Mouse (Mus musculus) stomach, postnatal 0 days (tissue): ENCODE data around the gene Zfp36l2. TPM values are rescaled to one million over a fixed set of nuclear protein-coding genes. Genes with fewer than 3 reads are reported as not detected.
A peak's percentile ranks its signal among the peaks of the same experiment; 100 is the strongest.
"Not testable (repeated sequence)": the region's sequence is repeated elsewhere in the genome, so short reads cannot be mapped to it uniquely, and the experiment has no call there.

ENCODE experiments used
- ATAC-seq: fragments of 200-750 bp; cut with Nextera tagmentation; 2 replicates; pipeline ENCODE4 v1.8.0; 2017; ENCODE audit not compliant: low FRiP score, low TSS enrichment
- DNase-seq: peaks from one replicate; pipeline ENCODE4 v3.0.0-alpha.2; 2016; ENCODE audit warnings: low spot score
- H3K27ac ChIP-seq: fragments of 300-500 bp; sonication (generic); replicated peaks from 2 replicates; pipeline ENCODE4 v1.5.1; 2014; ENCODE audit warnings: mild to moderate bottlenecking, control low read depth
- H3K27me3 ChIP-seq: fragments of 300-500 bp; sonication (generic); 2 replicates; pipeline ENCODE4 v1.6.1; 2014; ENCODE audit warnings: low read length; ENCODE audit not compliant: control insufficient read depth, insufficient read depth
- H3K36me3 ChIP-seq: fragments of 300-500 bp; sonication (generic); 2 replicates; pipeline ENCODE4 v1.6.1; 2014; ENCODE audit warnings: low read length, mixed read lengths; ENCODE audit not compliant: control insufficient read depth, insufficient read depth
- H3K4me1 ChIP-seq: fragments of 300-500 bp; sonication (generic); replicated peaks from 2 replicates; pipeline ENCODE4 v1.6.1; 2014; ENCODE audit warnings: antibody characterized with exemption; ENCODE audit not compliant: control insufficient read depth, insufficient read depth
- H3K4me2 ChIP-seq: fragments of 300-500 bp; sonication (generic); replicated peaks from 2 replicates; pipeline ENCODE4 v1.6.1; 2014; ENCODE audit warnings: low read depth, mild to moderate bottlenecking, control low read depth, moderate library complexity
- H3K4me3 ChIP-seq: fragments of 300-500 bp; sonication (generic); 2 replicates; pipeline ENCODE4 v1.5.1; 2014; ENCODE audit warnings: low read depth, low read length, control low read depth
- H3K9ac ChIP-seq: fragments of 300-500 bp; sonication (generic); 2 replicates; pipeline ENCODE4 v1.6.1; 2014; ENCODE audit warnings: mild to moderate bottlenecking, low read length, control low read depth, mixed read lengths
- H3K9me3 ChIP-seq: fragments of 300-500 bp; sonication (generic); 2 replicates; pipeline ENCODE4 v1.6.1; 2016; ENCODE audit warnings: low read length; ENCODE audit not compliant: control insufficient read depth
- CTCF ChIP-seq: IDR thresholded peaks from 2 replicates; pipeline ENCODE4 v1.5.1; 2016; ENCODE audit warnings: antibody characterized with exemption, low read depth, mild to moderate bottlenecking, moderate library complexity
- EP300 ChIP-seq: optimal IDR thresholded peaks from 2 replicates; pipeline ENCODE3; 2016; ENCODE audit warnings: antibody characterized with exemption
- WGBS: fragments of 180-500 bp; shearing (Covaris S2); extraction: QIAGEN DNeasy Blood & Tissue Kit; methylation state at CpG from one replicate; pipeline ENCODE4 v1.1.7; 2014; 5-methylcytosine and 5-hydroxymethylcytosine counted together
- polyA plus RNA-seq: library from polyadenylated mRNA; unstranded; fragments of >200 nt; fragmentation: Nextera tagmentation; extraction: Ambion mirVana; gene quantifications from 2 replicates; pipeline ENCODE4 v1.2.1, GENCODE M21; 2015

The Zfp36l2 gene
- polyA plus RNA-seq, 1 experiment from 2014 or later: 18.3 TPM

DNA sequence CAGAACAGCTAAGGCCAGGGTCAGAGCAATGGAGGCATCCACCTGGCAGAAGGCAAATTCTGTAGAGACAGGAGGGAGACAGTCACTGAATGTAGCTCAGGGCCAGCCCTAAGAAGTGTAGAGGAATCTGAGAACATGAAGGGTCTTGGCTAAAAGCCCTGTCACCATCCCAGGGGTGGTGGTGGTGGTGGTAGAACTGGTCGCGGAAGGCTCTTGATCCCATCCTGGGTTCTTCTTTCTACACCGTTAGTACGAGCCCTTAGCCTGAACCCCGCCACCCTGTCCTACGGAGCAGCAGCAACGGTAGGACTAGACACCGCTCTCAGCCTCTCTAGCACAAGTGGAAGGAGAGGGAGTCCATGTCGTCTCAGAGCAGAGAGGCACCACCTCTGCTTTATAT lies 5.7 kb upstream of the Zfp36l2 start:
- ATAC-seq: no peak
- WGBS: 80% methylated on average over 9 of the region's 9 CpGs

DNA sequence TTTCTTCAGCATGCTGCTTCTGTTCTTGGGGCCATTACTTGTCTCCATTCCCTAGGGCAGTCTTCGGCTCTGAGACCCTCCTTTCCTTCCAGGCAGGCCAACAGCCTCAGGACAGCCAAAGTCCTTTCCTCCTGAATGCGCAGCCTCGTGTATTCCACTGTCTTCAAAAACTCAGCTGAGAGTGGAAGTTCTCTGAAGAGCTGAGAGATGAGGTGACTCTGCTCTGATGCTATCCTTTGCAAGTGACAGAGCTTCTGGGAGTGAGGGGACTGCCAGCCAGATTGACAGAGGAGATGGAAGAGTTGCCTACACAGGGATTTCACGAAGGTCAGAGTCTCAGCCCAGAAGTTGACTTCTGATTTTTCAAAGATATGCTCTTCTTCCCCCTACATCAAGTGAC lies 4.2 kb upstream of the Zfp36l2 start:
- no peak for TF ChIP-seq CTCF
- TF ChIP-seq EP300: no peak
- Histone ChIP-seq H3K9me3 (no peaks in the 10 kb centered on the region), H3K4me1 (peaks cover 9% of the 10 kb centered on the region), H3K9ac (no peak overlapping the region), H3K4me3 (no peak overlapping the region), H3K36me3 (peaks cover 6% of the 10 kb centered on the region; the same call in 1 of the 2 replicates), H3K4me2 (no peak overlapping the region), H3K27me3 (no peaks in the 10 kb centered on the region), H3K27ac (peak overlapping the region; percentile 30; the same call in 1 of the 2 replicates)
- 82% methylated on average over 4 of the region's 4 CpGs for WGBS
- ATAC-seq (no peak), DNase-seq (no peak)

More for the DNA sequence above, 5.7 kb upstream of the Zfp36l2 start:
- peak; percentile 12 for DNase-seq
- Histone ChIP-seq H3K4me2 (no peak overlapping the region), H3K9me3 (no peaks in the 10 kb centered on the region), H3K27ac (no peak overlapping the region; the same call in 1 of the 2 replicates), H3K4me3 (no peak overlapping the region), H3K27me3 (no peaks in the 10 kb centered on the region), H3K4me1 (peaks cover 9% of the 10 kb centered on the region), H3K9ac (no peak overlapping the region), H3K36me3 (peaks cover 6% of the 10 kb centered on the region; the same call in 1 of the 2 replicates)
- TF ChIP-seq CTCF: no peak
- TF ChIP-seq EP300: no peak

DNA sequence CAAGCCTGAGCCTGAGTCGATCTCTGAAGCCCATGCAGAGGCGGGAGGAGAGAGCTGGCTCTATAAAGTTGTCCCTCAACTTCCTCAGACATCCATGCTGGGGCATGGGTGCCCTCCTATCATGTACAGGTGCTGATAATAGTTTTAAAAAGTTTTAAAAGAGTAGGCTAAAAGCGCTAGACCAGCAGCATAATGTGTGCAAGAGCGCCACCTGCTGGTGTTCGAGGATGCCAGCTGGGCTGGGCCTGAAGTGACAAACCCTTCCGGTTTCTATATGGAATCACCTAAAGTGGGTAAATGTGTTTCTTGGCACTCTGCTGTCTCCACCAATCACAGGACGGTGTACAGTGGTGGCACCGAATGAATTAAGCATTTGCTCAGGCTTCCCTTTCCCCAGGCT lies 3.1 kb upstream of the Zfp36l2 start:
- Histone ChIP-seq H3K4me1 (peaks cover 9% of the 10 kb centered on the region), H3K27ac (no peak overlapping the region), H3K4me2 (no peak overlapping the region), H3K36me3 (peaks cover 15% of the 10 kb centered on the region), H3K9me3 (no peaks in the 10 kb centered on the region), H3K4me3 (no peak overlapping the region), H3K27me3 (no peaks in the 10 kb centered on the region), H3K9ac (no peak overlapping the region)
- TF ChIP-seq CTCF (peak; percentile 96), EP300 (no peak)
- WGBS: 20% methylated on average over 8 of the region's 8 CpGs
- ATAC-seq (no peak), DNase-seq (peak; percentile 89)

DNA sequence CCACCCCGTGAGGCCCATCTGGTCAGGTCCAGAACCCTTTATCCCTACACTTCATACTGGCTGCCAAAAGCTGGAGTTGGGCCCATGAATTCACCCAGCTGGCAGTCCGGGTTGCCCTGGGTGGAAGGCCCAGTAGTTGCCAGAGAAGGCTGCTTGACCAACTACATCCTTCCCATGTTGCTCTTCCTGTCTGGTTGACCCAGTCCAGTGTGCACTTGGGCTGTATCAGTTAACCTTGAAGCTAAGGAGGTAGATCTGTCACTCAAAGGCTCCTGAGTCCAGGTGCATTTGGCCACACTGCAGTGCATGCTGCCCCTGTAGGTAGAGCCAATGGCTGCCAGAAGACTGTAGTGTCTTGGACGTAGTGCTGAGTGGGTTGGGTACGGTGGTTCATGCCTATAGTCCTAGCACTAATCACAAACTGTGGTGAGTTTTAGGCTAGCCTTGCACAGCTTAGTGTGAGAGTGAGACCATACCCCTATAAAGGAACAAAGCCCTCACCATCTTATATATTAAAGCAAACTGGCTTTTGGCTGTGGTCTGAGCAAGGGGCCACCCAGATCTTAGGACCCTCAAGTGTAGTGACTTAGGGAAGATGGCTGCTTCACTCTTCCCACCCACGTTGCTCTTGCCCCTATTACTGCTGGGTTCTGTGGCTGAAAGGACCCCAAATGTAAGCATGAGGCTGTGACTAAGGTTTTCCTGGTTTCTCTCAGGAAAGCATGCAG lies 1.5 kb upstream of the Zfp36l2 start:
- H3K9ac ChIP-seq: peak overlapping the region; percentile 92
- peaks cover 18% of the 10 kb centered on the region for H3K36me3 ChIP-seq
- no peaks in the 10 kb centered on the region for H3K27me3 ChIP-seq
- peak overlapping the region; percentile 99 for H3K27ac ChIP-seq
- WGBS: 57% methylated on average over 5 of the region's 5 CpGs
- H3K4me1 ChIP-seq: peaks cover 9% of the 10 kb centered on the region
- no peak overlapping the region; the same call in 1 of the 2 replicates for H3K4me3 ChIP-seq
- TF ChIP-seq CTCF (no peak; the same call in 1 of the 2 replicates), EP300 (no peak)
- peak overlapping the region; percentile 73 for H3K4me2 ChIP-seq
- H3K9me3 ChIP-seq: no peaks in the 10 kb centered on the region
- ATAC-seq (no peak), DNase-seq (no peak)

DNA sequence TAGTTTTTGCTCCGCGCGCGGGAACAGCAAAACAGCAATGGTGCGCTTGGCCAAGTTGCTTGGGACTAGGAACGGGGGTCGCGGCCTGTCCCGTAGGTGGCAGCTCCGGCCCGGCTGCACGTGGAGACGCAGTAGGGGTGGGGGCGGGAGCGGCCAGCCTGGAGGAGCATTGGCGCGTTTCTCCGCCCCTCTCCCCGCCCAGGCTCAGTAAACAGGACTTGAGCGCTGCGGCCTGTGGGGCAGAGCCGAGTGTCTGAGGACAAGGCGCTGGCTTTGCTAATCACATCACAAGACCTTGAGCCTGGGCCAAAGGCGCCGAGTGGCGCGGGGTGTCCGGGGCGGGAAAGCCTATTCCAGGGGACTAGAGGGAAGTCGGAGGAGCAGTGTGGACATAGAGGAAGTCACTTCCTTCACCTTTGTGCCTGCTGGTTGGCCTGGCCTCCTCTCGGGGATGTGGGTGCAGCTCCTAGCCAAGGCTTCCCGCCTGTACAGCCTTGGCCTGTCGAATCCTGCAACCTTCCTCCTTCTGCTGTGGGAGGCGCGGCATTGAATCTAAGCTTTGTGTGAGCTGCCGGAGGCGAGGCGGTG lies 721 bp upstream of the Zfp36l2 start:
- WGBS: 1% methylated on average over 38 of the region's 38 CpGs
- peak; percentile 85 for ATAC-seq
- H3K27ac ChIP-seq: peak overlapping the region; percentile 99
- no peaks in the 10 kb centered on the region for H3K27me3 ChIP-seq
- H3K9me3 ChIP-seq: no peaks in the 10 kb centered on the region
- H3K36me3 ChIP-seq: peaks cover 18% of the 10 kb centered on the region
- H3K4me1 ChIP-seq: peaks cover 9% of the 10 kb centered on the region
- H3K9ac ChIP-seq: peak overlapping the region; percentile 92
- no peak for TF ChIP-seq EP300
- peak; percentile 39 for TF ChIP-seq CTCF
- peak overlapping the region; percentile 73 for H3K4me2 ChIP-seq
- H3K4me3 ChIP-seq: peak overlapping the region; percentile 79
- peak; percentile 97 for DNase-seq

DNA sequence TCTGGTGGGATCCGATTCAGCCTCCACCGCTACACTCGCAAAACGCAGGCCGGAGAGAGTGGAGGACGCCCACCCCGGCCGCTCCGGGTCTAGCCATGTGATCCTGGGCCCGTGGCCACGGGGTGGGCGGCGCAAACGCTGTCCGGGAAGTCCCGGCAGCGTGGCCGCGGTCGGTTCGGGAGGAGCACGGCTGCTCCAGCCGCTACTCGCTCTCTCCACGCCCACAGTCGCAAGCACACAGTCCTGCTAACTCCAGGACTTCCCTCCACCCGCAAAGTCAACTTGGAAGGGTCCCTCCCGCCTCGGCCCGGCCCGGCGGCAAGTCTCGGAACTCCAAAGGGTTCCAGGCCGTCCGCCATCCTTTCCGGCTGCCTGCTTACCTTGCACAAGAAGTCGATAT lies 483 bp downstream of the Zfp36l2 start:
- peak overlapping the region; percentile 99 for H3K27ac ChIP-seq
- DNase-seq, H3K9me3 ChIP-seq, H3K27me3 ChIP-seq: not testable (repeated sequence)
- WGBS: 0% methylated on average over 8 of the region's 37 CpGs
- peaks cover 15% of the 10 kb centered on the region for H3K36me3 ChIP-seq
- peak; percentile 53 for ATAC-seq
- peak overlapping the region; percentile 97 for H3K9ac ChIP-seq
- H3K4me3 ChIP-seq: peak overlapping the region; percentile 88
- peak overlapping the region; percentile 73 for H3K4me2 ChIP-seq
- H3K4me1 ChIP-seq: peaks cover 12% of the 10 kb centered on the region
